Mouse (Mus musculus) splenic B cell, adult 2 months (primary cell): ENCODE data around the gene Ganc.

ENCODE experiments used
- DNase-seq: peaks from one replicate; pipeline ENCODE4 v3.0.0-alpha.2; 2011; ENCODE audit warnings: low read depth, low spot score
- H3K27me3 ChIP-seq: 2 replicates; pipeline ENCODE4 v1.6.1; 2012; ENCODE audit warnings: mild to moderate bottlenecking, low read length, moderate library complexity, mixed read lengths; ENCODE audit not compliant: control insufficient read depth, poor library complexity, insufficient read depth, severe bottlenecking
- H3K36me3 ChIP-seq: 2 replicates; pipeline ENCODE4 v1.6.1; 2012; ENCODE audit warnings: mild to moderate bottlenecking, low read length, moderate library complexity, mixed read lengths; ENCODE audit not compliant: control insufficient read depth, poor library complexity, insufficient read depth, severe bottlenecking

Ganc gene

DNA sequence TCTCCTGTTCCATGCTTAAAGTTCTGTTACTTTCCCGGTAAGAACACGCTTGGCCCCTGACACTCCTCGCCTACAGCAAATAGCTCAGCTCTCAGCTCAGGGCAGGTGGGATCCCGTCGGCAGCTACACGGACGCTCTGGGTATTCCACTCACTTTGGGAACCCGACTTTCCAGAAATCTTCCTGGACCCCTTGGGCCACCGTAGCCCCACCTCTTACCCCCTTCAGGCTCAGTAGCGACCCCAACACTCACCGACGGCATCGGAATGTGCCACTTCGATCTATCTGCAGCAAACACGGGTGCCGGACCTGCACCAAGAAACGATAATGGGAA, at the start of gene Ganc:
TSS of gene Ganc (plus strand) at position 244 of the 333 bp plus-strand sequence.
- Histone ChIP-seq H3K36me3 (peaks cover 2% of the 10 kb centered on the region; the same call in 1 of the 2 replicates), H3K27me3 (no peaks in the 10 kb centered on the region)
- DNase-seq, result no peak

DNA sequence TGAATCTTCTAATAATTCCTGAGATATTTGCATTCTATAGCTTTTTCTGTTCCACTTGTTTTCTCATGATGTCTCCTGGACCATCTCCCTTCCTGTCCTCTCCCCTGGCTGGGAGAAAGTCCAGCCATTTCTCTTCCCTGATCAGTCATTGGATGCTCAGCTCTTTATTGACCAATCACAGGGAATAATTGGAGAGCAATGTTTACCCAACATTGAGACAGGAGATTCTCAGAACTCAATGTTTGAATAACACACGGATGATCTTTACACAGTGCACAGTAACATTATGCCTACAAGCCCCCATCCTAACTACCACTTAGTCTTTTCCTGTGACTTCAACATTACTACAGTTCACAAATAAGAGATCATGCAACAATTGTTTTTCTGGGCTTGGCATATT, 43.3 kb upstream of the Ganc start:
- no peak for DNase-seq
- Histone ChIP-seq H3K36me3 (peaks cover 13% of the 10 kb centered on the region; the same call in 1 of the 2 replicates), H3K27me3 (no peaks in the 10 kb centered on the region)

DNA sequence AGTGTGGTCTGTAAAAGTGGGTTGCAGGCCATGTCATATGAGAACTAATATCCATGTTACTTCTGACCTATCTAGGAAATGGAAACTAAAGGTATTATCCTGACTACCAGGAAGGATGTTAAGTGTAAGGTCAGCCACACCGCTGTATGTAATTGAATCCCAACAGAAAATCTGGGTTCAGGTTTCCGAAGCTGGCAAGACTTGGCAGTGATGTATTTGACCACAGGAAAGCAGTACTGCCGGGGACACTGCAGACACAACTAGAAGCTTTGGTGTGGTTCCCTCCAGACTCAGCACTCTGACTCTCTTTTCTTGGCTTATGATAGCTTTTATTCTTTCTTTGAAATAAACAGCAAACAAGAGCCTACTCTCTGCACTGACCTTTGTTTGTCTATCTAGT, 37.2 kb upstream of the Ganc start:
- H3K36me3 ChIP-seq, result peaks cover 9% of the 10 kb centered on the region; the same call in 1 of the 2 replicates

DNA sequence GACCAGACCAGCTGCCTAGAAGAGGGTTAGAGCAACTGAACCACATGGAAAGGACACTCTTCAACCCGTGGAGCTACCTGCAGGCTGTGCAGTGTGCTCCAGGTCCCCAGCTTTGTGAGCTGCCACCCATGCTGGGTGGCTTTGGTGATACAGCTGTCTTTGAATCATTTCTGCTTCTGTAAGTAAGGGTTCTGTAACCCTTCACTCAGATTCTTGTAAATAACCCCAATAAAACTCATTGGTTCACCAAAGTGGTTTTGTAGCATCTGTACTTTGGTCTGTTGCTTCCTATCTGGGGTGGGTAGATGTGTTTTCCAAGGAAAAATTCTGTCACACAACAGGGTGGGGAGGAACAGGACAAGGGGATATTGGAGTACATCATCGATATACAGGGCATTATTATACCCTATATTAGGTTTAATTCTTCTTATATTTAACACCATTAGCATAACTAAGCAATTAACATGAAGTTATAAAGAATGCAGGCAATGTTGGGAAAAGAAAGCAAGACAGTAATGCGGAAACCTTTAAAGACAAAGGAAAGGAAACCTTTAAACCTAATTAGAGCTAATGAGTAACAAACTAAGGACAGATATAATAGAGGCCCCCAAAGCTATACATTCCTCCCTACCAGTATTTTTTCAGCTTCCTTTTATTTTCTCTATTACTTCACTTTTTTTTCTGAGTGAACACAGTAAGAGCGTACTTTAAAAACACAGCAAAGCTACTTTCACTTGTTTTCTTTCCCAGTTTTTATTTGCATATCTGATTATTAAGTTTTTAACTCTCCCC, 36.1 kb upstream of the Ganc start:
- Histone ChIP-seq H3K27me3 (no peaks in the 10 kb centered on the region), H3K36me3 (peaks cover 6% of the 10 kb centered on the region; the same call in 1 of the 2 replicates)
- DNase-seq, result no peak

More for the DNA sequence above, 37.2 kb upstream of the Ganc start:
- no peak for DNase-seq
- no peaks in the 10 kb centered on the region for H3K27me3 ChIP-seq

DNA sequence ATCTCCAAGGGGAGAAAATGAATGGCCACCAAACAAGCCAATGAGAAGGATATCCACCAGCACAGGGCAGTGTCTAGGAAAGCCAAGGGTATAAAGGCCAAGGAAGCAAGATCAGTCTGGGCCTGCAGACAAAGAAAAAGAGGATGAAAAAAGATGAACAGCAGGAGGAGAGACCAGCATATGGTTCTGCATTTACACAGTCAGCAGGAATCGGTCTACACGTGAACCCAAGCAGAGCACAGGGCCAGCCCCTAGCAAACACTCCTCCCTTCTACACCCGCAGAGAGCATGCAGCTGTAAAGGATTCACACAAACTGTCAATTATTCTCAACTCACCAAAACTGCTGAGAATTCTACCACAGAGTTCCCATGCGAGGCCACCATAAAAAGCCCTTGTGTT, 29.8 kb upstream of the Ganc start:
- Histone ChIP-seq H3K27me3 (no peaks in the 10 kb centered on the region), H3K36me3 (peaks cover 22% of the 10 kb centered on the region)
- no peak for DNase-seq

DNA sequence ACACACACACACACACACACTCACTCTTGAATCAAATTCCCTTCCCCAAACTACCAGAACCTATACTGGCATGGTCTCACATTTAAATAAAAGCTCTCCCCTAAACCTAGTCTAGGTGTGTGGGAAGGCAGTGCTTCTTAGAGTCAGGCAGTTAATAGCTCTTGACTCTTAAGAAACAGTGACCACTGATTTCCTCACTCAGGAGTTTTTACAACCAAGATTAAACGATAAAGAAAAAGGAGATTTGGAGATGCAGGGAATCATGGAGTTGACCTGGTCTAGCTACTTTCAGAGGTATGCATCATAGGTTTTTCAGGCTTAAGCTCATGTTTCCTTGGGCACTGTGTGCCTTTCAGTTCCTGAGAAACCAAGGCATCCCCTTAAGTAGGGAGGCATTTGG, 17.4 kb upstream of the Ganc start:
- peaks cover 15% of the 10 kb centered on the region for H3K36me3 ChIP-seq
- no peaks in the 10 kb centered on the region for H3K27me3 ChIP-seq
- no peak for DNase-seq

DNA sequence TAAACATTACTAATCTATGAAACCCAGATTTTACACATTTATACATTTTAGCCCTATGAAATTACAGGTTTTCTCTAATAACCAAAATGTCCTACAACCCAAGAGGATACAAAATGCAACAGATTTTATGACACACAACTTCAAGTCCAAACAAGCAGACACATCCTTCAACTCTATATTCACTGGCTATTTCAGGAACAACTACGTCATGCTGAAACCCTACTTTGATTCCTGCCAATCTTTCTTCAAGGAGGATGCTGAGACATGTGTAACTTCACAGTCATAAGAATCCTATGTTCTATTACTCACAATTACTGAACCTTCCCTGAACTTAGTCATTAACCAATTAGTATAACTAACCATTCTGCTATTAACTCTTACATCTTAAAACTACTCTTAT, 16.4 kb upstream of the Ganc start:
- no peaks in the 10 kb centered on the region for H3K27me3 ChIP-seq
- no peak for DNase-seq

DNA sequence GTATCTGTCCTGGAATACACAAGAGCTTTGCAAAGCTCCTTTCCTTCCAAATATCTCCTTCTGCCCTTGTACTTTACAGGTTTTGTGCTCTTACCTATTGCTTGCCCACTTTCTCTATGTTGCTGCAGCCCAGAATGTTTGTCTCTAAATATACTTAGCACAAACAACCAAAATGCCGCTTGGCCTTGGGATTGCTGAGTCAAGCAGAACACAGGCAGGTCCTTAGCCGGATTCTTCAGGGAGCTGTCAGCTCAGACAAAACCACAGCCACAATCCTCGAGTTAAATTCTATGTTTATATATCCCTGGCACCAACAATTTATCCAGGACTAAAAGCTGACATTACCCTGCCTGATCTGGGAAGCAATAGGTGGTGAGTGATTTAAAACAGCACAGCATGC, 14.3 kb upstream of the Ganc start:
- no peak for DNase-seq
- Histone ChIP-seq H3K36me3 (peaks cover 16% of the 10 kb centered on the region), H3K27me3 (no peaks in the 10 kb centered on the region)

More for the DNA sequence above, 16.4 kb upstream of the Ganc start:
- peaks cover 15% of the 10 kb centered on the region for H3K36me3 ChIP-seq

DNA sequence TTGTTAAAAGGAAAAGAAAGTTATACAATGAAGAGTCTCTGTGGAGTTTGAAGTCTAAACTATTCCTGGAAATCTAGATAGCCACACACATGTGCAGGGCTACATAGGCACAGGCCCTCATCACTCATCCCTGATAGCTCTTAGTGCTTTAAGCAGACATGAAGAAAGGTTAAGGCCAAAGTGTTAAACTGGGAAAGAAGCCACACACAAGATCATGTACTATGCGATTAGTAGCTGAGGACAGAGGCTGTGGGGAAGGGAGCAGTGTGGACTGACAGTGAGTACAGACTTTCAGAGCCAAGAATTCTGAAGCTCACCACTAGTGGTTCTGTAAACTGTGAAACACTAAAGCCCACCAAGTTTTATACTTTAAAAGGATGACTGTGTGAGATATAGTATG, 12.8 kb upstream of the Ganc start:
- no peak for DNase-seq
- peaks cover 15% of the 10 kb centered on the region for H3K36me3 ChIP-seq

DNA sequence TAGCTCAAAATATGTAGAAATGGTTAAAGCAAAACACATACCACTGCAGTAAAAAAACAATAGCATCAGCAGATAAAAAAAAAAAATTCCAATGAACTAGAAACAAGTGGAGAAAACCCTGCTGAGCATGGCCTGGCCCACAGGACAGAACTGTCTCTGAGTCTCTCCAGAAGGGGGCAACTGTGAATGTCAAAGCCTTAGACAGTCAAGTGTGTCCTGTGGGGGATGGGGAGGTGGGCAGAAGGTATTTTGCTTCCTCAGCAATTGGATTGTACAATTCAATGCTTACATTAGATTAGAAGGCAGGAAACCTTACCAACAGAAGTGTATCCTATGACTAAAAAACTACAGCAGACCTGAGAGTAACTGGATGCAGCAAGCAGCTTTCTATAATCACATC, 11.3 kb upstream of the Ganc start:
- DNase-seq, result no peak
- Histone ChIP-seq H3K27me3 (no peaks in the 10 kb centered on the region), H3K36me3 (peaks cover 20% of the 10 kb centered on the region)

More for the DNA sequence above, 12.8 kb upstream of the Ganc start:
- no peaks in the 10 kb centered on the region for H3K27me3 ChIP-seq

DNA sequence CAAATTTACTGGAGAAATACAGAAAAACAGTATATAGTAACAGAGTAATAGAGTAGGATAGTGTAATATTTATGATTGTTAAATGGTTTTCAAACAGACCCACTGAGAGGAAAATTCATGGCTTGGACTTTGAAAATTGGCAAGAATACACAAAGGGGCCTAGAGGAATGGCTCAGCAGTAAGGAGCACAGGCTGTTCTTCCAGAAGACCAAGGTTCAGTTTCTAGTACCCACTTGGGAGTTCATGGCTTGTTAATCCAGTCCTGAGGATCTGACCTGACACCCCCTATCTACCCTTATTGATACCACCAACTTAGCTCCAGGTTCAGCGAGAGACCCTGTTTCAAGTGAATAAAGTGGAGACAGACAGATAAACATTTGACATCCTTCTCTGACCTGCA, 5.7 kb upstream of the Ganc start:
- H3K27me3 ChIP-seq, result no peaks in the 10 kb centered on the region
- peaks cover 15% of the 10 kb centered on the region for H3K36me3 ChIP-seq
- DNase-seq, result no peak

DNA sequence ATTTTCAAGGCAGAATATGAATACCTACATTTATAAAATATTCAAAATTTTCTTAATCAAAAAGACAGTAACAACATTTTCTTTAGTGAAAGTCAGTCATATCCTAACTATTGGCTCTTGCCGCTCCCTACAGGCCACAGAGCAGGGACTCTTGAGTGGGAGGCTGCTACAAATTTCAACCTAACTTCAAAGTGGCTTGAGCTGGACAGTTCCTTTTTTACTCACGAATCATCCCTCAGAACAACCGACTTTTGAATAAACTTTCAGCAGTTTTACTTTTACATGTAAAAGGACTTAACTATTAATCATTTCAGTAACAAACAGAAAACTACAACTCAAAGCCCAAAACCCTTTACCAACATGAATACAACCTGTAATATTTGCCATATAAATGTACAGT, 883 bp upstream of the Ganc start:
- Histone ChIP-seq H3K27me3 (no peaks in the 10 kb centered on the region), H3K36me3 (peaks cover 2% of the 10 kb centered on the region; the same call in 1 of the 2 replicates)
- no peak for DNase-seq

DNA sequence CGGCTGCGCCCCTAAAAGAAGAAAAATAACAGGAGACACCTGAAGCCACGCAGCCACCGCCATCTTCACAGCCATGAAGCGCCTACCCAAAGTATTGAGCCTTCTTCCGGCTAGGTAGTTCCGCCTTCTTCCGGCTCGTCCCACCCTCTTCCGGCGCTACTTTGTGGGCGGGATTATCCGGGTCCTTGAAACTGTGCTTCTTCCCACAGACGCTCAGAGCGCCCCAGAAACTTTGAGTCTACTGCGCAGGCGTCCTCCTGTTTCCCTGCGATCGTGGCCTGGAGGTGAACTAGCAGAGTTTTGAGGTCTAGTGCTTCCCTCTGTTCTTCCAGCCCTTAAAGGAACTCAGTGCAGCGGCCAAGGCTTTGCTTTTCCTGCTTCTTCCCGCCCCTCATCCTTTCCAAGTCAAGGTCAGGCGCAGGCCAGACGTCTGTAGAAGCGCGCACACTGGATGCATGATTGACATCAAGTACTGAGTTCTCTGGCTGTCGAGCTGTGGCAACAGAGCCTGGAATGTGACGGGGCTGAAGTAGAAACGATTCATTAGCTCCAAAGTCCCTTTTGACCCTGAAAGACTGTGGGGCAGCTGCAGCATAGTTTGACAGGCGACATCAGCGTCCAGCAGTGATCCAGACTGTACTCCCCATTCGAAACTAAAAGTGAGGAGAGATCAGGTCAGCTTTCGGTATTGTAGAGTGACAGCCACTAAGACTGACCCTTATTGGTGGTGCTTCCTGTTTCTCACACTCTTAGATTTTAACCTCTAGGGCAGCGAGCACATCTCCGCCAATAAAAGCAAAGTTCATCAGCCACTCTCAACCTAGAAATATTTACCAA, 508 bp downstream of the Ganc start, which contains the start of gene Tmem87a:
TSS of gene Tmem87a (minus strand) at position 128 of the 837 bp plus-strand sequence.
- peak; percentile 95 for DNase-seq
- Histone ChIP-seq H3K27me3 (no peaks in the 10 kb centered on the region), H3K36me3 (peaks cover 2% of the 10 kb centered on the region; the same call in 1 of the 2 replicates)

DNA sequence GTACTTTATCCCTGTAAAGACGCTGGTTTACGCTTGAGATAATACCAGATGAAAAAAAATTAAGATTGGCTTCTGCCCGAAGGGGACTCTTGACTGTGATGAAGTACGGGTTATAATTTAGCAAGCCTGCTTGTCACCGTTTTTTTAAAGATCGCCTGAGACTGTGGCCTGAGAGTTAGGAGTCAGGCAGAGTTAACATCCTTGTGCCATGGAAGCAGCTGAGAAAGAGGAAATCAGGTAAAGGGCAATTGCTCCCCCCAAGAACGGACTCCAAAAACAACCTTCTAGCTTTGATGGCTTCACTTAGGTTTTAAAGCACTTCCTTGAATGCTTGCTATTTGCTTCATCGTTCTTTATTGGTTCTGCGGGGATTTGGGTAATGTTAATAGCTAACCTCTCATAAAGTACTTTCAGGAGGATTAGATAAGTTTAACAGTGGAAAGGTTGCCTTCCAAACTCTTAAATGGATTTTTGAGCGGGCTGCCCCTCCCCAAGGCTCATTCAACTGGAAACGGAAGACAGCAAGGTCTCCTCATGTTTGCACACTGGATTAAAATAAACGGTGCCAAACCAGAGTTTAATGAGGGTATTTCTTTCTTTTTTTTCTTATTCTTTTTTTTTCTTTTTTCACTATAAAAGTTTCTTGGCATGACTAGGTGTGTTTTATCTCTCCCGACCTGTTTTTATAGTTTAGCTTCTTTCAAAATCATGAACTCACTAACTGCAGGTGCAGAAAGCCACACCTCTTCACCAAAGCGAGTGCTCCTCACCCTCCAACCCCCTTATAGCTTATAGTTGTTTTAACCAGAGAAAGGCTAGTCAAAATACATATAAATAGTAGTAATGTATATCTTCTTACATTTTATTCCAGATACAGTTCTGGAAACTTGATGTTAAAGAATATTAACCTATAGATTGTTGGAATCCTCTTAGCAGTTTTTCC, 1.4 kb downstream of the Ganc start:
- H3K36me3 ChIP-seq, result peaks cover 2% of the 10 kb centered on the region; the same call in 1 of the 2 replicates
- DNase-seq, result peak; percentile 3
- no peaks in the 10 kb centered on the region for H3K27me3 ChIP-seq
